Mouse (Mus musculus): ENCODE measurements around the gene Trmt112.

Trmt112 gene

GRCm38 (mm10) chr19:6909021-6909420 is 477 bp upstream of the Trmt112 start:
- DNase-seq (ENCODE audit: low spot score in 2 of 2): no peak

GRCm38 (mm10) chr19:6910306-6910705 is 808 bp downstream of the Trmt112 start:
- peak; percentile 54 to 76 for DNase-seq (ENCODE audit: low spot score in 2 of 2)

GRCm38 (mm10) chr19:6911101-6912074 is 1.9 kb downstream of the Trmt112 start:
- peak in 1 of 2 experiments; percentile 63 for DNase-seq (ENCODE audit: low spot score in 2 of 2)

- DNase-seq (ENCODE audit: low spot score in 2 of 2): peak in 1 of 2 experiments; percentile 62
Measured at GRCm38 (mm10) chr19:6912205-6912970, 2.9 kb downstream of the Trmt112 start.

- no peak for DNase-seq (ENCODE audit: low spot score in 2 of 2)
Measured at GRCm38 (mm10) chr19:6913036-6913435, 3.5 kb downstream of the Trmt112 start.

GRCm38 (mm10) chr19:6913991-6914390 is 4.5 kb downstream of the Trmt112 start:
- peak in 1 of 2 experiments; percentile 61 for DNase-seq (ENCODE audit: low spot score in 2 of 2)

GRCm38 (mm10) chr19:6914540-6914939 is 5.0 kb downstream of the Trmt112 start:
- peak in 1 of 2 experiments; percentile 50 for DNase-seq (ENCODE audit: low spot score in 2 of 2)

GRCm38 (mm10) chr19:6915276-6915675 is 5.8 kb downstream of the Trmt112 start:
- peak in 1 of 2 experiments; percentile 57 for DNase-seq (ENCODE audit: low spot score in 2 of 2)

GRCm38 (mm10) chr19:6916496-6916895 is 7.0 kb downstream of the Trmt112 start:
- peak in 1 of 2 experiments; percentile 57 for DNase-seq (ENCODE audit: low spot score in 2 of 2)

GRCm38 (mm10) chr19:6918321-6918720 is 8.8 kb downstream of the Trmt112 start:
- no peak for DNase-seq (ENCODE audit: low spot score in 2 of 2)

- no peak for DNase-seq (ENCODE audit: low spot score in 2 of 2)
Measured at GRCm38 (mm10) chr19:6919431-6919830, 9.9 kb downstream of the Trmt112 start.

- DNase-seq (ENCODE audit: low spot score in 2 of 2): peak in 1 of 2 experiments; percentile 66
Measured at GRCm38 (mm10) chr19:6919876-6920740, 10.6 kb downstream of the Trmt112 start.

GRCm38 (mm10) chr19:6920741-6921636 is 11.5 kb downstream of the Trmt112 start:
- peak; percentile 53 to 79 for DNase-seq (ENCODE audit: low spot score in 2 of 2)

- peak; percentile 100 for DNase-seq (ENCODE audit: low spot score in 2 of 2)
Measured at GRCm38 (mm10) chr19:6921647-6922567, 12.4 kb downstream of the Trmt112 start, which contains the start of gene Esrra. Gene Esrra (minus strand): TSS chr19:6921813.

- DNase-seq (ENCODE audit: low spot score in 2 of 2): peak in 1 of 2 experiments; percentile 59
Measured at GRCm38 (mm10) chr19:6922901-6923735, 13.6 kb downstream of the Trmt112 start.

GRCm38 (mm10) chr19:6924461-6925306 is 15.2 kb downstream of the Trmt112 start:
- DNase-seq (ENCODE audit: low spot score in 2 of 2): peak; percentile 83 to 95

- no peak for DNase-seq (ENCODE audit: low spot score in 2 of 2)
Measured at GRCm38 (mm10) chr19:6925307-6925573, 15.7 kb downstream of the Trmt112 start, which contains the start of gene Catsperz. Gene Catsperz (minus strand): TSS chr19:6925380.

Measured in spleen, postnatal 4 days (tissue).